Comparison of ENCODE assay signal across 10 mouse cellular contexts in the genomic region with DNA sequence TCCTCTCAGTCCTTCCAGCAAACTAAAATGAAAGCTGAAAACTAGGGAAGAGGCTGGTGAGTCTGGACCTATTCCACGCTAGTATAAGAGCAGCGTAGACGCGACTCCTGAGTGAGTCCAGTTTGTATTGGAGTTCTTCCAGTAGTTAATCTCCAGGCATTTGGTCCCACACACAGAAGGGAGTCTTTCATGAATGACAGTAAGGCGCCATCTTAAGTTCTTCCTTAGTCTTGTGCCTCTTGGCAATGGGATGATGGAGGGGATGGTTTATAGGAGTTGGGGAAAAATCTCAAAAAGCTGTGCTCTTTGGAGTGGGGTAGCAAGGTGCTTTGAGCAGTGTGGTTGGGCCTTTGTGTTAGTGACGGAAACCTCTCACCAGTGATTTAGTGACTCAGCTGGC. TPM values are rescaled to one million over a fixed set of nuclear protein-coding genes. Genes with fewer than 3 reads are reported as not detected.
DNase-seq lines count a peak whose midpoint lies in the region; ATAC-seq lines count a peak whose summit lies in the region.
"Had no signal": no experiment of that assay in that cellular context is flagged by ENCODE, and none has a peak within 500 bp of the region (broad histone marks: within the 10 kb centered on the region; RNA-seq: fewer than 3 reads in every experiment).

No protein-coding gene starts in this region.

- peak overlapping the region; percentile 71 for H3K4me3 ChIP-seq in lung, embryonic 15.5 days
- H3K4me3 ChIP-seq in forebrain, embryonic 12.5 days (replicated peaks), result peak overlapping the region; percentile 99
- peak overlapping the region; percentile 98 for H3K4me3 ChIP-seq in limb, embryonic 13.5 days
- H3K4me3 ChIP-seq in stomach, embryonic 14.5 days (ENCODE audit: low read depth, low read length), result peak overlapping the region; percentile 85; the same call in 1 of the 2 replicates

- H3K27ac ChIP-seq in lung, embryonic 15.5 days, result peak overlapping the region; percentile 91
- peak overlapping the region; percentile 96; the same call in 1 of the 2 replicates for H3K27ac ChIP-seq in forebrain, embryonic 12.5 days
- peak overlapping the region; percentile 48; the same call in 1 of the 2 replicates for H3K27ac ChIP-seq in limb, embryonic 13.5 days
- no peak overlapping the region for H3K27ac ChIP-seq in stomach, embryonic 14.5 days (ENCODE audit: low read length)

- no peak overlapping the region; the same call in 1 of the 2 replicates for H3K9ac ChIP-seq in lung, embryonic 15.5 days
- peak overlapping the region; percentile 100 for H3K9ac ChIP-seq in forebrain, embryonic 12.5 days
- peak overlapping the region; percentile 100 for H3K9ac ChIP-seq in limb, embryonic 13.5 days
- 0 out of 2 replicates have a peak overlapping the region, but pooled peaks have one; percentile 98 for H3K9ac ChIP-seq in stomach, embryonic 14.5 days (replicated peaks; ENCODE audit: low read depth, low read length)

- ATAC-seq in lung, embryonic 15.5 days (ENCODE audit: borderline replicate concordance, extremely low read depth, low FRiP score, low TSS enrichment), result no peak
- ATAC-seq in forebrain, embryonic 12.5 days (ENCODE audit: low FRiP score), result no peak
- ATAC-seq in limb, embryonic 13.5 days (ENCODE audit: low FRiP score, low read depth), result no peak
- ATAC-seq in stomach, embryonic 14.5 days (ENCODE audit: insufficient number of reproducible peaks, insufficient read depth, low FRiP score, low read depth), result no peak

- peaks cover 8% of the 10 kb centered on the region; the same call in 1 of the 2 replicates for H3K36me3 ChIP-seq in lung, embryonic 15.5 days
- H3K36me3 ChIP-seq in forebrain, embryonic 12.5 days (replicated peaks), result peaks cover 19% of the 10 kb centered on the region
- H3K36me3 ChIP-seq in limb, embryonic 13.5 days, result peaks cover 24% of the 10 kb centered on the region
- peaks cover 8% of the 10 kb centered on the region; the same call in 1 of the 2 replicates for H3K36me3 ChIP-seq in stomach, embryonic 14.5 days (ENCODE audit: control insufficient read depth, insufficient read depth, low read length)

- intact Hi-C loops in left cerebral cortex, postnatal 25 days (cut with DNase I), result no loop called here

- WGBS in lung, embryonic 15.5 days, result 55% methylated on average over 6 of the region's 6 CpGs
- 55% methylated on average over 6 of the region's 6 CpGs for WGBS in forebrain, embryonic 12.5 days
- WGBS in limb, embryonic 13.5 days, result 71% methylated on average over 6 of the region's 6 CpGs
- 45% methylated on average over 6 of the region's 6 CpGs for WGBS in stomach, embryonic 14.5 days

- H3K27me3 ChIP-seq in lung, embryonic 15.5 days, result no peaks in the 10 kb centered on the region
- H3K27me3 ChIP-seq in forebrain, embryonic 12.5 days, result no peaks in the 10 kb centered on the region
- no peaks in the 10 kb centered on the region for H3K27me3 ChIP-seq in limb, embryonic 13.5 days
- H3K27me3 ChIP-seq in stomach, embryonic 14.5 days (ENCODE audit: control insufficient read depth, insufficient read depth, low read length), result no peaks in the 10 kb centered on the region

- H3K9me3 ChIP-seq in lung, embryonic 15.5 days, result no peaks in the 10 kb centered on the region
- no peaks in the 10 kb centered on the region for H3K9me3 ChIP-seq in forebrain, embryonic 12.5 days
- no peaks in the 10 kb centered on the region for H3K9me3 ChIP-seq in limb, embryonic 13.5 days
- no peaks in the 10 kb centered on the region for H3K9me3 ChIP-seq in stomach, embryonic 14.5 days (ENCODE audit: control insufficient read depth, low read depth, low read length)

- H3K4me1 ChIP-seq in lung, embryonic 15.5 days, result peaks cover 66% of the 10 kb centered on the region
- H3K4me1 ChIP-seq in forebrain, embryonic 12.5 days, result peaks cover 78% of the 10 kb centered on the region
- peaks cover 74% of the 10 kb centered on the region for H3K4me1 ChIP-seq in limb, embryonic 13.5 days
- H3K4me1 ChIP-seq in stomach, embryonic 14.5 days (ENCODE audit: control insufficient read depth, insufficient read depth, low read length), result peaks cover 63% of the 10 kb centered on the region

- H3K4me2 ChIP-seq in lung, embryonic 15.5 days, result peak overlapping the region; percentile 83
- peak overlapping the region; percentile 98 for H3K4me2 ChIP-seq in forebrain, embryonic 12.5 days
- peak overlapping the region; percentile 86 for H3K4me2 ChIP-seq in limb, embryonic 13.5 days (replicated peaks)
- H3K4me2 ChIP-seq in stomach, embryonic 14.5 days (replicated peaks; ENCODE audit: low read depth, low read length), result peak overlapping the region; percentile 96

- no peak for DNase-seq in lung, postnatal 10 days
- no peak for DNase-seq in cerebellum, adult 11 months
- no peak for DNase-seq in urinary bladder, postnatal 4 days (ENCODE audit: low spot score in 2 of 2)
- DNase-seq in left cerebral cortex, postnatal 25 days (ENCODE audit: low spot score in 2 of 2), result no peak
- DNase-seq: left cerebral cortex, postnatal 4 days had no signal

RNA-seq across cellular contexts. Expression of a gene that starts 24.9 kb away (rescaled TPM):
- polyA plus RNA-seq in lung, embryonic 15.5 days (2015; fragmentation: Nextera tagmentation; extraction: Ambion mirVana), result 0.20 and 0.35 TPM in 2 replicates
- 0.38 and 0.57 TPM in 2 replicates for polyA plus RNA-seq in forebrain, embryonic 12.5 days (2016; fragmentation: Nextera tagmentation; extraction: Ambion mirVana)
- polyA plus RNA-seq in limb, embryonic 13.5 days (2015; fragmentation: Nextera tagmentation; extraction: Ambion mirVana), result 0.09 and 0.15 TPM in 2 replicates
- 0.20 and 0.27 TPM in 2 replicates for polyA plus RNA-seq in stomach, embryonic 14.5 days (2014; fragmentation: Nextera tagmentation; extraction: Ambion mirVana)
- total RNA-seq in left cerebral cortex, postnatal 25 days (2021), result under 1 TPM; 0.25 to 0.32 TPM
- polyA plus RNA-seq: erythroblast, embryonic 14.5 days had no signal
